Mouse (Mus musculus) heart, adult 11 months (tissue): ENCODE measurements around the gene Nppc.

Experiments
- DNase-seq: peaks from one replicate; pipeline ENCODE4 v3.0.0; 2022

Nppc gene

DNA sequence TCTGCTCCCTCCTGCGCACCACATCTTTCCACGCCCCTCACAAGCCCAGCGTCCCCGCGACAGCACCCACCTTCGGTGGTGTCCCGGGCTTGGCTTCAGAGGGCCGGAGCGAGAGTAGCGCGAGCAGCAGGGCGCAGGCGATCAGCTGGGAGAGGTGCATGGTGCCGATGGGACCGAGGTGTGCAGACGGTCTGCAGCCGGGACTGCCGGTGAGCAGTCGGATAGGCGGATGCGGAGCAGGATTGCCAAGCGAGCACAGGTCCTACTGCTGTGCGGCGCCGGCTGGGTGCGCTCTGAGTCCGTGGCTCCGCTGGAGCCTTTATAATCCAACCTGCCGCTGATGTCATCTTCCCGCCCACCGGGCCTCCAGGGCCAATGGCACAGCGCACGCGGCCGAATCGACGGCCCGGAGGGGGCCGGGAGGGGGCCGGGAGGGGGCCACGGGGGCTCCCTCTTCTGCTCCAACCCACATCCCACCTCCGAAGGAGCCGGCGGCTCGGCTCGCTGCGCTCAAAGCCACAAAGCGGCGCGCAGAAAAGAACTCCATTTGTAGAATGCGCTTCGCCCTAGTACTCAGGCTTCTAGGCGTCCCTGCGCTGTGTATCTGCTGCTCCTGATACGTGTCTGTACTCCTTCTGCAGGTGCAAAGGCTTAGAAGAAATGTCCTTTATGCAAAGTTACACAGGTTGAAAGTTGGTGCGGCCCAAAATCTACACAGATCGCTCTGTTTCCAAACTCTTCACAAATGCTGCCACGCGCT lies at the start of gene Nppc:
Gene Nppc, minus strand, starts transcription at position 293 of the 760 bp plus-strand sequence.
- peak; percentile 94 for DNase-seq

- no peak for DNase-seq
Measured at GRCm38 (mm10) chr1:86719391-86719790, 49.0 kb upstream of the Nppc start.

DNA sequence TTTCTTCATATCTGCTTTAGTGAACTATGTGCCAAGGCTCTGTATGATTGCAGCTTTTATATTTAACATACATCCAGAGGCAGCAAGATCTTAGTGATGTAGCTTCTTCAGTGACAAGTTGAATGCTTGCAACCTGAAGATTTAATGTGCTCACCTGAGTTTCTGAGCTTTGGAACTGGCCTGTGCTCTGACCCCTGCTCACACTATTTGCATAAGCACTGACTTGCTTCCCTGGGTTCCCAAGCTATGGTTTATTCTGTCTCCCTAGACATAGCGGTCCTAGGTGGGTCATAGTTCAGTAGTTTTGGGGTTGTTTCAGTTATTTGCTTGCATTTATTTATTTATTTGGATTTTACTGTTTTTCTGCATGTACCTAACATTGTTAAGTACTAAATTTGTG lies 47.8 kb upstream of the Nppc start:
- no peak for DNase-seq

DNA sequence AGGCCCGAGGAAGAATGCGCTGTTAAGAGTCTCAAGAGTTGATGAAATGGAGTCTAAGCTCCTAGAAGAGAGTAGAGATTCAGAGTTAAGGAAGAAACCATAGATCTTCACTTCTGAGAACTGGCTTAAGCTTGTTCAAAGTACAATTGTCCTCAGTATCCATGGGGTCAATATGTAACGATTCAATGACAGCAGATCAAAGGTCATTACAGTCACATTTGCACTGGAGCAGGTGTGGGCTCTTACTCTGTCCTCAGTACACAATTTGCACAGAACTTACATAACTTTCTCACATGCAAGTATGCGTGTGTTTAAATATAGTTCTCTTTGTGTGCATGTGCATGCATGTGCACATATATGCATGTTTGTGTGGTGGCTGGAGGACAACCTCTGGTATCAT lies 42.7 kb upstream of the Nppc start:
- no peak for DNase-seq

DNA sequence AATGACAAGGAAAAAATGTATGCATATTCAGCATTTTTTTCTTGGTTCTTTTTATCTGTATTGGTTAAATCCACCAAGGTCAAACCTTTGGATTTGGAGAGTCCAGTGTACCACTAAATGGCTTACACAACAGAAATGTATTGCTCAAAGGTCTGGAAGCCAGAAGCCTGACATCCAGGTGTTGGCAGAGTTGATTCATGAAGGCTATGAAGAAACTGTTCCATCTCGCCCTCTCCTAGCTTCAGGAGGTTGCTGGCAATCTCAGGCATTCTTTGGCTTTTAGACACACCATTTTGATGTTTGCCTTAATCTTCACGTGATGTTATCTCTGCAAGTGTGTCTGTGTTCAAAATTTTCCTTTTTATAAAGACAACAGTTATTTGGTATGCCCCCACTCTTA lies 41.7 kb upstream of the Nppc start:
- no peak for DNase-seq

DNA sequence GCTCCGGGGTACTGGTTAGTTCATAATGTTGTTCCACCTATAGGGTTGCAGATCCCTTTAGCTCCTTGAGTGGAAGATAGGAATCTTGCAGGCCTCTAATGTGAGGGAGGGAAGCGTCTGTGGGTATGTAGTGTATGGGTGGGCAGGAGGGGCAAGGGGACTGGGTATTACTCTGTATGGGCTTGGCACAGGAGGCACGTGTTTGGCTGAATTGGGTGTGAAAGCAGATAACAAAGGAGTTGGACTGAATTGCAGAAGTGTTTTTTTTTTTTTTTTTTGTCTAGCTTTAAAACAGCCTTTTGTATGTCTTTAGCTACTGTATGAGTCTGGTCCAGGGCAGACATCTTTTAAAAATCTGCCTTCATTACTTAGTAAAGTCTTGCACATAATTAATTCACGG lies 39.2 kb upstream of the Nppc start:
- peak; percentile 44 for DNase-seq

GRCm38 (mm10) chr1:86705461-86705860 lies 35.1 kb upstream of the Nppc start:
- peak; percentile 74 for DNase-seq

- DNase-seq = no peak
Measured at GRCm38 (mm10) chr1:86703965-86704326, 33.6 kb upstream of the Nppc start.

GRCm38 (mm10) chr1:86703300-86703964 lies 33.1 kb upstream of the Nppc start, which contains the start of gene Dis3l2:
Gene Dis3l2, plus strand, starts transcription at chr1:86703808.
- peak; percentile 98 for DNase-seq

GRCm38 (mm10) chr1:86700367-86700766 lies 30.0 kb upstream of the Nppc start:
- DNase-seq = peak; percentile 31

DNA sequence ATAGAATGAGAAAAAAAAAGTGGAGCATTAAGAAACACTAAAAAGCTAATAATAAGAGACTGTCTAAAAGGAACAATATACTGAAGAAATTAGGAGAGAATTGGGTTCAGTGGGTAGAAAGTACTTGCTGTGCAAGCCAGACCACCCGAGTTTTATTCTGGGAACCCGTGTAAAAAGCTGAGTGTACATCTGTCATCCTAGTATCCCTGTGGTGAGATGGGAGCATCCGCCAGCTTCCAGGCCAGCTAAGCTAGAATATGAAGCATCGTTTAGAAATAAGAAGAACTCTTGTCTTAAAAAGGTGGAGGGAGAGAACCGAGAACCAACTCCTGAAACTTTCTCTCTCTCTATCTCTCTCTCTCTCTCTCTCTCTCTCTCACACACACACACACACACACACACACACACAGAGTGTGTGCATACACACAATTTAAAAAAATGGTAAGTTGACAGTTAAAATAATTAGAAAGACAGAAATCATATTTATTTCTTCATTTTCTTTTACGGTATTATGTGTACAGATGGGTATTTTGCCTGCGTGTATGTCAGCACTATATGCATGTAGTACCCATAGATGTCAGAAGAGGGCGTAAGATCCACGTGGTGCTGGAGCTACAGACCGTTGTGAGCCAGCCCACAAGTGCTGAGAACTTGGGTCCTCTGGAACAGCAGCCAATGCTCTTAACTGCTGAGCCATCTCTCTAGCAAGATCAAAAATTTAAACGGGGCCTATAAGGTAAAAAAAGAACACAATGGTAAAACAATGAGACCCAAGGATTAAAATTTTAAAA lies 29.2 kb upstream of the Nppc start:
- no peak for DNase-seq

GRCm38 (mm10) chr1:86698721-86699120 lies 28.4 kb upstream of the Nppc start:
- DNase-seq = peak; percentile 74

DNA sequence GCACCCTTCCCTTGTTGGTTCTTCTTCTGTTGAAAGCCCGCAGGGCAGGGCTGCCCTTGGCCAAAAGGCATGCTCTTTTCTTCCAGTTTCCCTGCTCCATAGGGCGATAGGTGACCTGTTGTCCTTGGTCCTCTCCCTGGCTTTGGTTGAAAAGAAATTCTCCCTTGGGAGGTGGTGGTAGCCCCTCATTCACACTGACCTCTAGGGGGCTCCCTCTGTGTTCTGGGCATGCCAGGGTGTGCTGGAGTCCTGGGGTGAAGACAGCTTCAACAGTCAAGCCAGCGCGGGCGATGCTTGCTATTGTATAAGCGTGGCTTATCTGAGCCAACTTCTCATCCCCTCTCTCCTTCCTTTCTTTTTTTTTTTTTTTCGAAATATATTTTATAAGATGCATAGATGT lies 26.6 kb upstream of the Nppc start:
- DNase-seq = peak; percentile 86

DNA sequence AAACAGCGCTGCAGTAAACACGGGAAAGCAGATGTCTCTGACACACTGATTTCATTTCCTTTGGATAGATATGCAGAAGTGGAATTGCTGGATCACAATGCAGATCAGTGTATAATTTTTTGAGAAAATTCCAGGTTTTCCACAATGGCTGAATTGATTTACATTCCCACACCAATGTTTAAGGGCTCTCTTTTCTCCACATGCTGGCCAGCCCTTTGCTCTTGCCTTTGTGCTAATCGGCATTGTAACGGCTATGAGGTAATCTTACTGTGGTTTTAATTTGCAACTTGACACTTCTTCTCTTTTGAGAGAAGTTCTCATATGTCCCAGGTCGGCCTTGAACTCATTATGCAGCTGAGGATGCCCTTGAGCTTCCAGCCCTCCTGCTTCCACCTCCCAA lies 20.7 kb upstream of the Nppc start:
- peak; percentile 30 for DNase-seq

DNA sequence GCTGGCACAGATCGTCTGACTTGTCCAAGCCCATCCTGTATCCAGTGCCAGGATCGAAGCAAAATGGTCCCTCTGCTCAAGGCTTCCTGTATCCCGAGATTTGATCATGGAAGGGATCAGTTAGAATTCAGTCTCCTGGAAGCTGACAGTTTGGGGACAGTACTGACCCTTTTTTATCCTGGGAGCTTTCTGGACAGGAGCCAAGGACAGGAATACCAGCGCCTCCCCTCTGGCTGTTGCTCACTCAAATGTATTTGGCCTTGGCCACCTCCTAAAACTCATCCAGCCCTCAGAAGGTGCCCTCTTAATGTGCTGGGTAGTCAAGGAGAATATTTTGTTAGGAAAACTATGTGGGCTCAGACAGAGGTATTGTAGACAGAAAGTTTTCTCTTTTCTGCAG lies 16.9 kb upstream of the Nppc start:
- DNase-seq = peak; percentile 35

GRCm38 (mm10) chr1:86678667-86679066 lies 8.3 kb upstream of the Nppc start:
- peak; percentile 84 for DNase-seq

DNA sequence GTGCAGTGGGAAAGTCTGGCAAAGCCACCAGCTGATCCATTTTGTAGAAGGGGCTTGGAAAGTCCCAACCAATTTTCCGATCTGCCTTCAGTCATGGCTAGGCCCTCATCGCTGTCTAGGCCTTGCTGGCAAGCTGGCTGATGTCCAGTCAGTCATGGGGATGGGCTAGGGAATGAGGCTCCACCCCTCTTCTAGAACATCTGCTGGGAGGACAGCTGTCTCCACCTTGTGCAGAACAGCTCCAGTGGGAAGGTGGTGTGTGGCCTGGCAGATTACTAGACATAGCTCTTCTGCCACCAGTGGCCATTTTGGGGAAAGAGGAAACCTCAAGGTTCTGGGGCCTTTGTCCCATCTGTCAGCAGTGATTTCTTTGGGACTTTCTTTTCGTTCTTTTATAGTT lies 7.3 kb upstream of the Nppc start:
- DNase-seq = peak; percentile 94

DNA sequence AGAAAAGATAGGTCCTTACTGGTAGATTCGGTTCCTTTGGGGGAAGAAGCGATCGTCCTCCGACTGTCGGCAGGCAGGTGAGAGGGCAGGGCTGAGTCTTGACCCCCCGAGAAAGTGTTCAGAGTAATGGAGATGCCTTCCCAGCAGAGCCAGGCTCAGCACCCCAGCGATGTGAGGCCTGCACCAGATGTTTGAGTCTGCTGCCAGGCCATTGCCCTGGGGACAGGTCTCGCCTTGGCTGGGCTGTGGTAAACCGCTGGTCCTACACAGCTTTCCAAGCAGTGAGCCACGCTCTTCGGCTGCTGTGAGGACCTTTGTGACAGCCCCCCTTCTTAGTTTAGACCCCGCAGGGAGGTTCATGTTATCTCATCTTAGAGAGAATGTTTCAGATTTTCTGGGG lies 4.8 kb upstream of the Nppc start:
- peak; percentile 97 for DNase-seq

DNA sequence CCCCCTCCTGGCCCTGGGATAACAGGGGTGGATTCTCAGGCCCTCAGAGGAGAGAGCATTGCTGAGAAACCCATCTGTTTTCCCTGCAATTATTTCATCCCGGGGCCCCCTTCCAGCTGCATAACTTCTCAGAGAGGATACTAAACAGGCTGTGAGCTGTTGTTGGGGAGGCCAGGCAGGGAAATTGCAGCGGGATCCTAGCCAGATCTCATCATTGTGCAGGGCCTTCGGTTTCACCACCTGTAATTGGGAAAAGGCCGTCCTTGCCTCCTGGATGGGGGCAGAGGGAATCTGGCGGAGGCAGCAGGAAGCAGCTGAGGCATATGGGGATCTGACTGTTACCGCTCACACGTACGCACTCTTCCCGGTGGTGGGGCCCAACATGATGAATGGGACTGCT lies 4.0 kb upstream of the Nppc start:
- peak; percentile 93 for DNase-seq

DNA sequence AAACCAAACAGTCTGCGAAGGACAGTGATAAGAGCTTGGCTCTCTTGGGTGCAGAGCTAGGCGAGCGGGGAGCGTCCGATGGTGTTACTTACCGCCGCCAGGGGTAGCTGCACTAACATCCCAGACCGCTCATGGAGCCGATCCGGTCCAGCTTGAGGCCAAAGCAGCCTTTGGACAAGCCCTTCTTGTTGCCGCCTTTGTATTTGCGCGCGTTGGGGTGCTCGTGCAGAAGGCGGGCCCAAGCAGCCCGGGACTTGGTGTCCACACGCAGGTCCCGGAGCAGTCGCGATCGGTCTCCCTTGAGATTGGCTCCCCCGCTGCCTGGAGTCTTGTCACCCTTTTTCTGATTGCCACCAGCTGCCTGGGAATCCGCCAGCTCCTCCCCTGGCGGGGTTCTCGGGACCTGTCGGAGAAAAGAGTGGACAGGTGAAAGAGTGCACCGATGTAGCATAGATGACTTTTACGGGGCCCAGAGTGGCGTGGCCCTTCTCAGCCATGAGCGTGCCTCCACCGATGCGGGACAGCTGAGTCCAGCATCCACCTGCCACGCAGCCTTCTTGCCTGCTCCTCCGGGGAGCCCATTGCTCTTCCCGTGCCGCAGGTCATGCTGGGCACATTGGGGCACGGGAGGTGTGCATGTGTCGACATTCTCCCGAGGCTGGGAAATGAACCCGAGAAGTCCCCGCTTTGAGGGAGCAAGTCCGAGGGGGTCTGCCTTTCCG lies 658 bp downstream of the Nppc start:
- peak; percentile 96 for DNase-seq

DNA sequence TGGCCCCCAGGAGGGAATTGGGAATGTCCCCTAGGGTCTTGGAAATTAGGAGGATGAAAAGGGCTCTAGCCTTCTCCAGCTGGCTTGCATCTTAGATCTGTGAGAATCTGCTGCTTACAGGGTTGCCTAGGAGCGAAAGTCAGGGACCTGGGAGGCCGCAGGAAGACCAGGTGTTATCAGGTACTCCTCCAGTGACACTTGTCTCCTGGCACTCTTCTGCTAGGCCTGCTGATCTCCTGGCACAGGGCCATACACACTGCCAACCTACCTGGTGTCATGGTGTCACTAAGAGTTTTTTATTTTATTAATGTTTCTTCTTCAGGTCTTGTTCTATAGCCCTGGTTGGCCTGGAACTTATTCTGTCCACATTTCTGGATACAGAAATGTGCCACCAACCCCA lies 5.3 kb downstream of the Nppc start:
- DNase-seq = peak; percentile 82

GRCm38 (mm10) chr1:86657071-86657470 lies 13.3 kb downstream of the Nppc start:
- DNase-seq = no peak

DNA sequence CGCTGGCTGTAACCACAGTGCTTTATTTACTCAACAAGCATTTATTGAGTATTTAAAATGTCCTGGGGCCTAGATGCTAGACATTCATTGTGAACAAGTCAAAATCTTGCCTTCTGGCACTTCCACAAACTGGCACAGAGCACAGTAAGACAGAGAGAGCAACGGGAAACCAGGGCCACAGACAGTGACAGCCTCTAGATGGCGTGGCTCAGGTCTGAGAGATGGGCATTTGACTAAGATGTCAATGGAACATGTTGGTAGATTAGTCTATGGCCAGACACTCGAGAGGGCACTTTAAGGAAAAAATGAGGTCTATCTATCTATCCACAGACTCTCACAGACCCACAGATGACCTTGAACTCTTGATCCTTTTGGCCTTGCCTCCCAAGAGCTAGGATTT lies 17.7 kb downstream of the Nppc start:
- DNase-seq = no peak
